Comparison of ENCODE assay signal across 25 mouse cellular contexts in the genomic region with DNA sequence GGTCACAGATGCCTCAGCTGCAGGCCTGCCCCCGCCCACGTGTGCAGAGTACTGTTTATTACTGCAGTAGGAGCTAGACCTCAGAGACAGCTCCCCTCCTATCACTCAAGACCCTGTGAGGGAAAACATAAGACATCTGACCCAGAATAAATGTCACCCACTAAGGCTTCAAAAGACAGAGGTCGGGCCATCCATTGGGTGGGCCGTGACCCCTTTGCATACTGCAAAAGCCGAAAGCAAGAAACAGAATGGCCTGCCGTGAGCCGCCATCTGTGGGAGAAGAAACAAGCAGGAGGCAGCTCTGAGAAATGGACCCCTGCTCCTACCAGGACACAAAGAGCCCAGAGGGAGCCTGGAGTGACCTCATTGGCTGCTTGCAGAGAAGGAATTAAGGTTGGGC. TPM values are rescaled to one million over a fixed set of nuclear protein-coding genes. Genes with fewer than 3 reads are reported as not detected.
"Had no signal": no experiment of that assay in that cellular context is flagged by ENCODE, and none has a peak within 500 bp of the region (broad histone marks: within the 10 kb centered on the region; RNA-seq: fewer than 3 reads in every experiment).

No protein-coding gene starts in this region.

- ATAC-seq: midbrain, embryonic 13.5 days; midbrain, embryonic 15.5 days had no signal

- DNase-seq: lung, adult 18-20 months; lung, embryonic 14.5 days; lung, postnatal 10 days; lung, postnatal 4 days; retina, postnatal 1 day; right cerebral cortex, adult 18-20 months; right cerebral cortex, postnatal 4 days; spleen, adult 18-20 months; thymus, adult 18-20 months; thymus, postnatal 14 days; thymus, postnatal 36 days had no signal

- H3K27ac ChIP-seq: midbrain, embryonic 13.5 days; midbrain, embryonic 15.5 days; neural tube, embryonic 13.5 days; neural tube, embryonic 15.5 days had no signal

- H3K9me3 ChIP-seq: midbrain, embryonic 13.5 days; midbrain, embryonic 15.5 days; neural tube, embryonic 13.5 days; neural tube, embryonic 15.5 days had no signal

- H3K4me2 ChIP-seq: lung, embryonic 14.5 days; midbrain, embryonic 11.5 days; midbrain, embryonic 13.5 days; midbrain, embryonic 15.5 days; neural tube, embryonic 13.5 days; neural tube, embryonic 15.5 days had no signal

- H3K4me3 ChIP-seq: midbrain, embryonic 13.5 days; midbrain, embryonic 15.5 days; myocyte; neural tube, embryonic 13.5 days; neural tube, embryonic 15.5 days had no signal

- H3K9ac ChIP-seq: lung, embryonic 14.5 days; midbrain, embryonic 13.5 days; midbrain, embryonic 15.5 days; neural tube, embryonic 13.5 days; neural tube, embryonic 15.5 days had no signal

- H3K36me3 ChIP-seq: midbrain, embryonic 13.5 days; midbrain, embryonic 15.5 days; neural tube, embryonic 13.5 days; neural tube, embryonic 15.5 days had no signal

RNA-seq across cellular contexts. Expression of a gene that starts 29.5 kb away (rescaled TPM):
- total RNA-seq: megakaryocyte, adult 5-6 weeks; megakaryocyte-erythroid progenitor cell, adult 5-6 weeks had no signal
- polyA plus RNA-seq: liver, embryonic 16.5 days; lung, embryonic 14.5 days; lung, embryonic 16.5 days; midbrain, embryonic 11.5 days; midbrain, embryonic 13.5 days; midbrain, embryonic 15.5 days; myocyte; neural tube, embryonic 11.5 days; neural tube, embryonic 13.5 days; neural tube, embryonic 15.5 days; stomach, embryonic 14.5 days; stomach, embryonic 16.5 days; thymus, postnatal 0 days had no signal
